Mouse (Mus musculus): ENCODE results near the gene Ddah1.

Gene Ddah1

DNA sequence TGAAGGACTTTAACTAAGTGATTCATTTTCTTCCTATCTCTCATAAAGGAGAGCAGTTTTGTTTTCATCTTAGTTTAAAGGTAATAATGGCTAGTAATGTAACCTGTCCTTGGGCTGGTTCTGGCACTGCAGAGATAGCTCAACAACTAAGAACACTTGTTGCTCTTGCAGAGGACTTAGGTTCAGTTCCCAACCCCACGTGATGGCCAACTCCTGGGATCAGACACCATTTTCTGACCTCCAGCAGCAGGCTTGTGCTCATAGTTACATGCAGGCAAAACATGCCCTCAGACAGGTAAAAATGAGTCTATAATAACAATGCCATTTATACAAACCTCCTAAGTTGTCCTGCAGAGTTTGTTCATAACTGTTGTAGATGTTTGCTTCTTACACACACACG is 5.9 kb downstream of the Ddah1 start:
- DNase-seq (ENCODE audit: low spot score in 2 of 2) = no peak

DNA sequence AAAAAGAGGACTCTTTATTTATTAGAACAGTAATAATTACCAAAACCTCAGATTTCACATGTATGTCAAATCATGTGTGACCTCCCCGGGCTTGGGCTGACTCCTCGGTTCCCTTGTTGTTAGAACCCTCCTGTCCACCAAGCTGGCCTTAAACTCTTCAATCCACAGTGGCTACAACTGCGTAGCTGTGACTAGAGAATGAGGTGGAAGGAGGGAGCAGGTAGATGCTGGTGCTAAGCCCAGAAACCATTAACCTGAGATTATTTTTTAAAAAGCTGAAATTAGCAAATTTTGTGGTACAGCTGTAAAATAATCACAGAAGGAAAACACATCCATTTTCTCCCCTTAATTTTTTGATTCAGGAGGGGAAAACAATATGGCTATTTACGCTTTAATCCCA is 10.0 kb downstream of the Ddah1 start:
- no peak for DNase-seq (ENCODE audit: low spot score in 2 of 2)

DNA sequence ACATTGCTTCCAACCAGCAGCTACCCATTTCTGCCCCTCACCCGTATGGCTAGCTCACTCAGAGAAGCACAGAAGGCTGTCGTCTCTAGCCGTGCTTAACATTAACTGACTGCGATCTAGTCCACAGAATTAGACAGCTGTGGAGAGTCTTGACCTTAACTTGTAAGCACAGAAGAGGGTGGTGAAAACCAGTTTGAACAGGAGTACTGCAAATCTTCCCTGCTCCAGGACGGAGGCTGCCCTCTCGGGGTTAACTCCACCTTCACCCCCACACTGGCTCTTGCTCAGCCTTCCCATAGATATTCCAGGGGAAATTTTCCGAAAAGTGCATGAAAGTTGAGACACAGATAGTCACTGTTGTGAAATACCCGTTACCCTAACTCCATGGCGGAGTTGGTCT is 14.9 kb downstream of the Ddah1 start:
- no peak for DNase-seq (ENCODE audit: low spot score in 2 of 2)

DNA sequence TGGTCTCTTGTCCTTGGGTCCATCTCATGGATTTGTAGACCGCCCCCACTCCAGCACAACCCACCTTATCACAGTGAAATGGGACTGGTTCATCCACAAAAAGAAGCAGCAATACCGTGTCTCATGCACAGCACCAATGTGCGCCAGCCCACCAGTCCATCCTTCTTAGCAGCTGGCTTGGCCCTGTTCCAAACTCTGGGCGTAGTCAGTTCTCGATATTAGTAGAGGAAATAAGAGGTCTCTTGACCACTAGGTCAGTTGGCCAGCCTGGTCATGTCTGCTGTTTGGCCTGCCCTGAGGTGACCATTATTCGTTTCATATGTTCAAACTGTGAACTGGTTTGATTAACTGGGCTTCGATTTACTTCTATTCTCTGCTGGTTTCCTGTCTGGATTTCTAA is 15.9 kb downstream of the Ddah1 start:
- no peak for DNase-seq (ENCODE audit: low spot score in 2 of 2)

DNA sequence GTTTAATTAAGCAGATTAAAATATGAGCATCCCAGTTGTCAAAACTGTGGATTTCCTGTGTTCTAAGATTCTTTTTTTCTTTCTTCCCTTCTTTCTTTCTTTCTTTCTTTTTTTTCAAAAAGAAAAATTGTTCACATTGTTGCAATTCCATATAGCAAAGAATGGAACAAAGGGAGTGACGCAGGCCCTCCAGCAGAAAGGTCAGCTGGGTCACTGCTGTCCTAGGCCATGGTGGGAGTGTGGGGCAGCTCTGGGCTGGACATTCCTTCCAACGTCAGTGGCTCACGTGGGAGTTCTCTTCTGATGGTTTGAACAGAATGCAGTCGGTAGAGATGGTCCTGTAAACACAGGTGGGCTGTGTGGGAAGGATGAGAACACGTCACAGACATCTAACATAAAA is 16.8 kb downstream of the Ddah1 start:
- no peak for DNase-seq (ENCODE audit: low spot score in 2 of 2)

DNA sequence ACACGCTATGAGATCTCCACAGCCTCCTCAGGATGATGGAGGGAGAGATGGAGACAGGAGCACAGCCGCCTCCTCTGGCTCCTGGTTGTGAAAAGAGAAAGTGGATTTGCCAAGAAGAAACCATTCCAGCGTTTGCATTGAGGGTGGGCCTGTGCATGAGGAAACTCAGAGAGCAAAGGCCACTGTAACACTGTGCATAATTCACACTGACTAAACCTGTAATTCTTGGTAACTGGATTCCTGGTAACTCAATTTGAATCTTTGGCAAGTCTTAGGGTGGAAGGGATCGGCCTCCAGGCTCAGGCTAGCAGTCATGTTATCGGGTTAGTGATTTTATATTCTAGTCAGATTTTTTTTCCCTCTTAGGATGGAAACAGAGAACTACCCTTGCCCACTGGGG is 17.4 kb downstream of the Ddah1 start:
- no peak for DNase-seq (ENCODE audit: low spot score in 2 of 2)

DNA sequence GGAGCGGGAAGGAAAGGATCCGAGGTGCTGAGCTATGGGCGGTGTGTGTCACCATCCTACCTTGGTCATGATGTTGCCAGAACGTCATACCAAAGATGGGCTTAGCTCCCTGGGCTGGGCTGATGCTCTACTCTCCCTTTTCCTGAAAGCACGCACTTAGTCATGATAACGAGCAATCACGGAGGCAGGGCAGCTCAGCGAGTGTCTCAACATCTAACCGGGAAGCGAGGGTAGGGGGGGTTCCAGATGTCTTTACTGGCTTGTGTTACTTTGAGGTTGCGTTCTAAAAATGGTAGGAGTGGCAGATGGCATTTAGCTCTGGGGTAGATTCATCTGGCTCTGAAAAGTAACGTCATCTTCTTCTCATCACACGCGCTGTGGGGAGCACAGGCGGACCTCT is 18.5 kb downstream of the Ddah1 start:
- DNase-seq (ENCODE audit: low spot score in 2 of 2) = no peak

DNA sequence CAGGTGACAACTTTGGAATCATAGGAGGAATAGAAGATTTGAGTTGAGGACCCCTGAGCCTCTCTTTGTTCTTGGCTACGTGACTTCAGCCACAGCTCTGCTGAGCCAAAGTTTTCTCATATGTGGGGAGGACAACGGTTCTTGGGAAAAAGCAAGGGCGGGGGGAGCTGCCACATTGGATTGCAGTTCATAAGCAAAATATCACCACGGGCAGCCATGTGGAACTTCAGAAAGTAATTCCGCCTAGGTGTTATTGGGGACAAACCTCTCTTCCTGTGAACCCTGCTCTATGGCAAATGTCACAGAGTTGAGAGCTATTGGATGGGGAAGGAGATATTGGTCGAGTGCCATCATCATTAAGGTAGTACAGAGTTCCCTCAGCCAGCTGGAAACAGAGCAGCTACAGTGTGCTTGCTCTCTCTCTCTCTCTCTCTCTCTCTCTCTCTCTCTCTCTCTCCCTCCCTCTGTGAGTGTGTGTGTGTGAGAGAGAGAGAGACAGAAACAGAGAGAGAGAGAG is 20.0 kb downstream of the Ddah1 start:
- no peak for DNase-seq (ENCODE audit: low spot score in 2 of 2)

DNA sequence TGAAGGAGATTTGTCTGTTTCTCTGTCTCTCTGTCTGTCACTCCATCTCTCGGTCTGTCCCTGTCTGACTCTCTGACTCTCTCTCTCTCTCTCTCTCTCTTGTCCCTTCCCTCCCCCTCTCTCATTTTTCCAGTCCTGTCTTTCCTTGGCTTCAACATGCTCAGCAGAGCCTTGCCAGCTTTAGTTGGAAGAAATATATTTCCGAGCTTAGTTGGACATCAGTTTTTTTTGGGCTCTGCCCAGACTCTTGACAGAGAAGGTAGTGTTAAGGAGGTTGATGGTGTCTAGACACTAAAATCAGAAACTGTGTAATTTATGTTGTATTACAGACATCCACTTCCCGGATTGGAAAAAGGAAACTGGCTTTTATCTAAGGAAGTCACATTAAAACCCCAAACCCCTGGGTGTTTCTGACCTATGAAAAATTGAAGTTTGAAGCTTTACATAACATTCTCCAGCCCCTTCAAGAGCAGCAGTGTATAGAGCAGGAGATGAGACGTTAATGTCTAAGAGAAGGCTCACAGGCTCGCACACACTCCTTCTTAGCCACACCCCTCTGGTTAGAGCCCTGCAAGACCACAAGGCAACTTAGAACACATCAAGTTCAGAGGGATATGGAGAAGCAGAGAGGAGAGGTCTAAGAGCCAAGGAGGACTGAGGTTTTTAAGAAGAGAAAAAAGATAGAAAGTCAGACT is 21.0 kb downstream of the Ddah1 start:
- DNase-seq (ENCODE audit: low spot score in 2 of 2) = no peak

DNA sequence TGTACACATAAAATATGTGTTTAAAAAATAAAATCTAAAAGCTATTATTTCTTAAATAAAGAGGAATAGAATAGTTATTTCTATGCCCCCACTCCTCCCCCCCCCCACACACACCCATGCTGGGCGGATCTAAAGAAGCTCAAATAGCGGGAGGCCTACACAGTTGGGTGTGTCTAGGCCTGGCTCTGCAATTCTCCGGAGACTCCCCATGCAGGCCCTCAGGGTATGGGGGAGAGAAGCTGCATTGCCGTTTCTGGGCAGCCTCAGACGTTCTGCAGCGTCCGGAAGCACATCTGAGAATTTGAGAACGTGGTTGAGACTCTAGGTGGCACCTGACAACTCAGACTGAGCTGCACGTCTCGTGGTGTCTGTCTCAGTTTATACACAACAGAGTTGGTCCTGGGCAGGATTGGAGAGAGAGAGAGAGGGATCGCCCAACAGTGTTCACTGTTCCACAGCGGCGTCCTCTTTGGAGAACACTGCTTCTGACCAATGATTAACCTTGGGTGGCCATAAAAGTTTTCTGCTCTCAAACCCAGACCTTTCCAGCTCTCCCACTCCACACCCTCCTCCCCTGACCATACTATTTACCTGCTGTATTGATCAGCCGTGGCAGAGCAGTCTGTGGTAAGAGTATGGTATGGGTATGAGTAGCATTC is 22.4 kb downstream of the Ddah1 start:
- no peak for DNase-seq (ENCODE audit: low spot score in 2 of 2)

DNA sequence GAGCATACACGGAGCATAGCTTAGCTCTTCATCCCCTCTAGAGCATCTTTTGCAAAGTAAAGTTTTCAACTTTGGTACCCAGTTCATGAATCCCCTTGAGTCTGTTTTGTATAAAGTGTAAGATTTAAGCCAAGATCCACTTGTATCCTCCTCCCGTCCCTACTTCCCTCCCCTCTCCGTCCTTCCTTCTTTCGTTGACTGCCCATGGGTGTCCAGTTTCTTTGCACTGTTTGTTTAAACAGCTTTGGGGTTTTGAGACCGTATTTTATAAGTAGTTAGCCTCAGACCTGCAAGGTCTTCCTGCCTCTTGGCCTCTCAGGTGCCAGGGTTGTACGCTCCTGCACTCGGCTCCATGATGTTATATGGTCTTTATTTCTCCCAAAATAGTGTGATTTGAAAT is 26.8 kb downstream of the Ddah1 start:
- DNase-seq (ENCODE audit: low spot score in 2 of 2) = no peak

DNA sequence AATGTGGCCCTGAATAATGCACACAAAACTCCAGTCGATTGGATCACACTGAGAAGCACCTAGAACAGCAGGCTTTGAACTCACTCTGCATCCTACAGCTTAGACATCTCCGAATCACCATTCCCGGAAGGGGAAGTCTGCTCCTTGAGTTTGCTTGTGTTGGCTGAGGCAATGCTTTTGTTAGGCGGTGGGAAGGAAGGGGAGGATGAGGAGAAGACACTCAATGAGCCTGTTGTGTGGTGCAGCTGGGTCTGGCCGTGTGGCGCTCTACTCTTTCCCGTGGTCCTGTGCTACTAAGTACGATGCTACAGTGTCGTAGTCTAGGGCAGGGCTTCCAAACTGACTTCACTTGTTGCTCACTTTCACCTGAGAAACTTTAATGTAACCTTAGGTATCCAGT is 28.8 kb downstream of the Ddah1 start:
- no peak for DNase-seq (ENCODE audit: low spot score in 2 of 2)

DNA sequence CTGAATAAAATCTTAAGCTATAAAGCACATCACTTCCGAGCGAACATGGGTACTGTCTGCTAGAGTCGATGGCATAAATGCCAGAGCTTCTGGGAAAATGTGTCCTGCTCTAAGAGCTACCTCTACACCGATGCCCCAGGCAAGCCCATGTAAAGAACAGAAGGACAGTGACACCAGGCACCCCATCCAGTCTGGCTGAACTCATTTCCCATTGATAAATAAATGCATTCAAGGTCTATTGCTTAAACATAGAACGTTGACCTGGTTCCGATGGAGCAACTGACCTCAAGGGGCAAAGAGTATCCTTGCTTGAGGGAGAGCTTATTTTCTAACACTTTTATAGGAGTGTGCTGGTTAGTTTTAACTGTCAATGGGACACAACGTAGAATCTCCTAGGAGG is 30.6 kb downstream of the Ddah1 start:
- no peak for DNase-seq (ENCODE audit: low spot score in 2 of 2)

DNA sequence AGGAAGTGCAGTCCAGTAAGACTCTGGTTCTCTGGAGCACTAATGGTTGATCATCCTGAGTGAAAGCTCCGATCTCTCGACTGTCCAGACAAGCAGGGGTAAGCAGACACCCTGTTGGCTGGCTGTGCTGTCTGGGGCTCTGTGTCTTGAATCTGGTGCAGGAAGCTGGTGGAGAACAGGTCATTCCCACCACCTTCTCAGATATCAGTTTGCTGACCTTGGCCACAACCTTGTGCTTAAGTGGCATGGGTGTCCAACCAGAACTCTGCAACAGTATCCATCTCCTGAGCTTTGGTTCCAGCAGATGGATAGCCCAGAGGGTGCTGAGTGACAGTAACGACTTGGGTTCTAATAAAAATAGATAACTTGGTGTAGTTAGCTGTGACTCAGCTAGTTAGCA is 31.8 kb downstream of the Ddah1 start:
- no peak for DNase-seq (ENCODE audit: low spot score in 2 of 2)

DNA sequence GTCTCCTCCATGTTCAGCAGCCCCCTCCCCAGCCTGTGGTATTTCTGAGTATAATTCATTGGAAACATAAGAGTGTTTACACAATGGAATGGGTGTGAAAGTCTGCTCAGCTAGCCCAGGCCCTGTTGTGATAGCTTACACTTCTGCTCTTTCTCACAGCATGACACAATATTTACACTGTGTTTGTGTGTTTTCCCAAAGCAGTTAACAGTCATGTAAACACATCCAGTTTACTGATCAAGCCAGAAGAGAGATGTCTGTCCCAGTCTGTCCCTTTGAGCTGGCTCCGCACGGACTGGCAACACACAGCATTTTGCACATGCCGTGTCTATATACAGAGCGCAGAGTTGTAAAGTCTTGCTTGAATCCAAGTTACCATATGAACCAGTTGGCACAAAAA is 32.2 kb downstream of the Ddah1 start:
- no peak for DNase-seq (ENCODE audit: low spot score in 2 of 2)

DNA sequence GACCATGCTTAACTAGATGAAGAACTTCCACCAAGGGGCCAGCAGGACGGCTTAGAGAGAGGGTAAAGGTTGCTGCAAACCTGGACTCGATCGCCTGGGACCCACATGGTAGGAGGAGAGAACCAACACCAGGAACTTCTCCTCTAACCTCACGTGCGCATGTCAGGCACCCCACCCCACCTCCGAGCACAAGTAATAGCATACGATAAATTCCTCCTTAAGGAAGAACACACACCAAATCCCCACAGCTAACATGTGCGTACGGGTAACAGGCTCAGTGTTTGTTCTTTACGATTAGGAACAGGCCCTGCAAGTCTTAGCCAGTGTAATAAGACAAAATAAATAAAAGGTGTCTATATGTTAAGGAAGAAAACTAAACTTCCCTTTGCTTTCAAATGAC is 35.9 kb downstream of the Ddah1 start:
- no peak for DNase-seq (ENCODE audit: low spot score in 2 of 2)

DNA sequence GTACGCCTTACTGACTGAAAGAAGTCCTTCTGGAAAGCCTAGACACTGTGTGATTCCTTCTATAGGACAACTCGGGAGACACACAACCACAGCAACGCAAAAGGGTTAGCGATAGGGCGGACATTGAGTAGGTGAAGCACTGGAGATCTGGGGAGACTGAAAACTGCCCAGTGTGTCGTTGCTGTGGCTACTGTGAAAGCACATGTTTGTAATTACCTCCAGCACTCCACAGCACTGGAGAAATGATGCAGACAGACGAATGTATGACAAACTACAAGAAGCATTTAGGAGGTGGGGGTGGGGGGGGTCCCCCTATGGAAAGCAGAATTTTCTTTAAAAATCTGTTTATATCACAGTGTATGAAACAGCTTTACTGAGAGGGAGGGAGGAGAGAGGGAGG is 37.4 kb downstream of the Ddah1 start:
- DNase-seq (ENCODE audit: low spot score in 2 of 2) = no peak

DNA sequence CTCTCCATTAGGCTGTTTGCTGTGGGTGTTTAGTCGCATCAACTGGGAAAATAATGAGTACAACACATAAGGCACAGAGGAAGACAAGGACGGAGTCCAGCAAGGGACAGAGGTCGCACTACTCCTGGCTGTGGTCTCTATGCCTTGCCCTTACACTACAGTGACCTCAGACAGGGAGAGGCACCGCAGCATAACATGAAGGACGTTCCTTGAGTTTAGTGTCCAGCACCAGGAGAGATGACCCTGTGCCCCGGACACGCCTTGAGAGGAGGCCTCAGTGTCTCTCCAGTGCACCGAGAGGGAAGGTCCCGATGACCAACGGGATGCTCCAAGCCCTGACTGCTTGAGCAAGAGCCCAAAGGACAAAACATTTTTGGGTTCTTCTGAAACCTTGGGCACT is 39.6 kb downstream of the Ddah1 start:
- DNase-seq (ENCODE audit: low spot score in 2 of 2) = no peak

DNA sequence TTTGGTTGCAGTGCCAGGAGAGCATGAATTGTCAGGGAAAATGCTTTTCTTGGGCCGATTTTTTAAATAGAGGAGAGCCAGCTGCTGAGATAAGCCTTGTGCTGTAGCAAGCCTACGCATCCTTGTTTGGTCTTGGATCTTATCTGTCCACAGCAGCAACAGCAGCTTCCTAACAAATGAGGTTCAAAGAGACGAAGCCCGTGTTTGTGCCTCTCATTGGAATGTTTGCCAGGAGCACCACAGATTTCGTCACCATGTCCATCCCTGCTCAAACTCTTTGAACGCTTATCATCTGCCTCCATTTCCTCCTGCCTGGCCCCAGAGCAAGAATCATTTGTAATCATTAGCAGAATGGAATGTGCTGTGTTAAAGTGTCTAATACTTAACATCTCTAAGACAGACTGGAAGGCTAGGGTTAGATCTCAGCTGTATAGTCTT is 40.3 kb downstream of the Ddah1 start:
- peak in 1 of 2 experiments; percentile 22 for DNase-seq (ENCODE audit: low spot score in 2 of 2)

DNA sequence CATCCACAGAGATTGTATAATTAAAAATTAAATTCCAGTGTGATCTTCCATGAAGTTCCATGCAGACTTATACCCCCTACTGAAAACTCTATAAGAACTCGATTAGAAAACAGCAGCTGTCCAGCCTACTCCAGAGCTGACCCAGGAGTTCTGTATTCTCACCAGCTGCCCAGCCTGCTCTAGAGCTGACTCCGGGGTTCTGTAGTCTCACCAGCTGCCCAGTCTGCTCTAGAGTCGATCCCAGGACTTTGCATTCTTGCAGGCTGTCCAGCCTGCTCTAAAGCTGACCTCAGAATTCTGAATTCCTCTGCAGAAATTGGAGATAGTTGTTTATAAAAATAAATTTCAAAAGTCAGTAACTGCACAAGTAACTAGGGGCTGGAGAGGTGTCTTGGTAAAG is 40.9 kb downstream of the Ddah1 start:
- DNase-seq (ENCODE audit: low spot score in 2 of 2) = no peak

DNA sequence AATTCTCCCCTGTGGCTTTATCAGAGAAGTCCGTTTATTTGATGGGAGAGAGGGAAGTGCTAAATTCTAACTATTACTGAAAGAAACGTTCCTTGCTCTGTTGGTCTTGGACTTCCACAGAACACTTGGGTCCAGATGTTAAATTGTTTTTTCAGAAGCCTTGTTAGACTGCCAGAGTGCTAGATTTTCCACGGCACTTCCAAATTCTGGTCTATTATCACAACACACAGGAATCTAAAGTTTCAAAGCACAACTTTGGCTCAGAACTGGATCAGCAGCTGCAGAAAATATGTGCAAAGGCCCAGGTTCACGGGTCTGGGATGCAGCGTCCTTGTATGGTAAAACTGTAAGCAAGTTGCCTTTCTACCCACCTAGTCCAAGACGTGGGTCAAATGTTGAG is 43.6 kb downstream of the Ddah1 start:
- DNase-seq (ENCODE audit: low spot score in 2 of 2) = no peak

DNA sequence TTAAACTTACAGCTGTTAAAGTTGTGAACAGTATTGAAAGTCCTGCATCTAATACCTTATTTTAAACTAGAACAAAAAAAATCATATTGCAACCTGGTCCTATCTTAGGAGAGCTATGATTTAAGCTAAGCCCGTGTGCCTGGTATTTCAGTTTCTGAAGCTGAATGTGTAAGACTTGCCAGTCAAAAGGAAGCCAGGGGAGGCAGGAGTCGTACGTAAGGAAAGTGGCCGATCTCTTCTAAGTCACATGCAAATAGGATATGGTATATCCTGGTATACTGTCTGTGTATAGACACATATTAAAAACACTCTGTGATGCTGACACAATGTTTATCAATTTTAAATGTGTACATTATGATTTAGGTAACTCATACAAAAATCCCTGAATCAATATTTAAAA is 47.4 kb downstream of the Ddah1 start:
- no peak for DNase-seq (ENCODE audit: low spot score in 2 of 2)

DNA sequence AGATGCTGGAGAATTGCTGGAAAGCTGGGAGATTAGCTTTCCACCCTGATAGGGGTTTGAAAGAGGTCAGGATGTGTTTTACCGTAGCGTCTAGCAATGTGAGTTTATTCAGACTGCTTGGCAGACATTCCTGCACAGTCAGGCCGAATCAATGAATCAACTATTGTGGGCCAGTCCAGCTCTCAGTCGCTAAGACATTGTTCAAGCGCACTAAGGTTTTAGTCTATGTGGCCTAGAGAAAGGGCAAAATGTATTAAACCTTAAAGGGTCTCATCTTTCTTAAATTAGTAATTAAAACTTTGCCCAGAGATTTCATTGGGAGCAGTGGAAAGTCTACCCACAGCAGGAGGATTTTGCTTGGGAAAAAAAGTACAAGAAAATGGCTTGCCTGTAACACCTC is 48.0 kb downstream of the Ddah1 start:
- DNase-seq (ENCODE audit: low spot score in 2 of 2) = no peak

DNA sequence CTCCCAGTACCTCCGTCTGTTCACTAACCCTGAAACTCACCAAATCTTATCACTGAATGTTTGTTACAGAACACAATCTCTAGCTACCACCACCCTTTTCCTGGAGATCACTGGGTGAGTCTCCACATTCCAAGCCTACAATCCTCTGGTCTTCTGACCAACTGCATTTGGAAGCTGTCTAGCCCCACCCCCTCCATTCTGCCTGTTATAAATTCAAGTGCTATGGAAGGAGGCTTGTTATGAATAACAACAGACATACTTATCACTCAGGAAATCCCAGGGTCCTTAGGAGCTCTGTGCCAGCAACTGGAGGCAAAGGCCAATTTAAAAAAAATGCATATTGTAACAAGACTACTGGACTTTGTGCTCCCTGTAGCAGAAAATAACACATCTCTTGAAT is 58.3 kb downstream of the Ddah1 start:
- DNase-seq (ENCODE audit: low spot score in 2 of 2) = no peak
